ENCODE assay signal across 19 mouse cellular contexts in the genomic region with DNA sequence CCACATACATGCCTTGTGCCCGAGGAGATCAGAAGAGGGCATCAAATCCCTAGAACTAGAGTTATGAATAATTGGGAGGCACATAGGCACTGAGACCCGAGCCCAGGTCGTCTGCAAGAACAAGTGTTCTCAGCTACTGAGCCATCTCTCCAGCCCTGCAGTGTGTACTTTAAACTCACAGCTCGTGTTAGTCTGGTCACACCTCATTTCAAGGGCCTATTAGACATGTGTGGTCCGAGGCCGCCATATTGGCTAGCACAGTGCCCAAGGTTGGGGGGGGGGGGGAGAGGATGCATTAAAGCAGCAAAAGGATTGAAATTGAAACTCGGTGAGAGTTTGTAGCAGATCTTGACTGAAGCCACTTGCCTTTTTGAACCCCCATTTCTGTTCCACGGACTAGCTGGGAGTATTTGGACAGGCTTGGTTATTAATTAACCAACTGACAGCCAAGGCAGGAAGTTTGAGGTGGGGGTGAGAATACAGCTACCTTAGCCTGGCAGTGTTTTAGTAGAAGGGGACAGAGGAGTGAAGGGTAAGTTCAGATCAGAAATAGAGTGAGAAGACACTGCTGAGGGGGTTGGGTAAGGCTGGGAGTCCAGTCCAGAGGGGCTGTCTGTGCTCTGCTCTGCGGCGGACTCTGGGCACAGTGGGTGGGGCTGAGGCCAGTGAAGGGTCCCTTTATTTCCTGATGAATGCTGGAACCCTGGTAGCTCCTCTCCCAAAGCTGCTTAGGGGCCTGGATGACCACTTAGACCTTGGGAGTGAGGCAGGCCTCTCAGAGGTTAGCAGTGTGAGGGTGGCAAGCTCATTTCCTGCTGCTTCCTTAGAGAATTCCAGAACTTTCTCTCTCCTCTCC. TPM values are rescaled to one million over a fixed set of nuclear protein-coding genes. Genes with fewer than 3 reads are reported as not detected.
A peak's percentile ranks its signal among the peaks of the same experiment; 100 is the strongest.
DNase-seq lines count a peak whose midpoint lies in the region; ATAC-seq and TF ChIP-seq lines count a peak whose summit lies in the region.
"Had no signal": no experiment of that assay in that cellular context is flagged by ENCODE, and none has a peak within 500 bp of the region (broad histone marks: within the 10 kb centered on the region; RNA-seq: fewer than 3 reads in every experiment).

No protein-coding gene starts in this region.

- no peaks in the 10 kb centered on the region for H3K27me3 ChIP-seq in lung, embryonic 14.5 days (ENCODE audit: insufficient read depth, low read length)
- no peaks in the 10 kb centered on the region for H3K27me3 ChIP-seq in lung, postnatal 0 days (replicated peaks; ENCODE audit: insufficient read depth, low read length)
- 0 out of 2 replicates have a peak, but pooled peaks cover 3% of the 10 kb centered on the region for H3K27me3 ChIP-seq in intestine, postnatal 0 days (replicated peaks; ENCODE audit: control insufficient read depth, insufficient read depth, low read length)
- H3K27me3 ChIP-seq in liver, embryonic 14.5 days (ENCODE audit: control insufficient read depth, insufficient read depth, low read length): peaks cover 7% of the 10 kb centered on the region
- no peaks in the 10 kb centered on the region for H3K27me3 ChIP-seq in stomach, embryonic 16.5 days (ENCODE audit: control insufficient read depth, insufficient read depth, low read length)
- H3K27me3 ChIP-seq: hindbrain, embryonic 12.5 days; neural tube, embryonic 15.5 days had no signal

- H3K9me3 ChIP-seq in lung, embryonic 14.5 days (ENCODE audit: low read depth, low read length): peaks cover 5% of the 10 kb centered on the region; the same call in 1 of the 2 replicates
- no peaks in the 10 kb centered on the region for H3K9me3 ChIP-seq in lung, postnatal 0 days (ENCODE audit: low read length)
- no peaks in the 10 kb centered on the region for H3K9me3 ChIP-seq in intestine, postnatal 0 days (ENCODE audit: control insufficient read depth)
- H3K9me3 ChIP-seq in liver, embryonic 14.5 days (ENCODE audit: control insufficient read depth, low read length): no peaks in the 10 kb centered on the region
- H3K9me3 ChIP-seq in stomach, embryonic 16.5 days (replicated peaks; ENCODE audit: control insufficient read depth, low read length): no peaks in the 10 kb centered on the region; the same call in 1 of the 2 replicates
- H3K9me3 ChIP-seq: hindbrain, embryonic 12.5 days; limb, embryonic 15.5 days had no signal

- no peak for TF ChIP-seq CTCF in lung, embryonic 14.5 days (IDR thresholded peaks at IDR 0.05; ENCODE audit: low read depth)
- TF ChIP-seq CTCF in lung, postnatal 0 days (IDR thresholded peaks at IDR 0.05): no peak
- no peak for TF ChIP-seq CTCF in intestine, postnatal 0 days (IDR thresholded peaks at IDR 0.05; ENCODE audit: low read depth)
- TF ChIP-seq CTCF in liver, embryonic 14.5 days (IDR thresholded peaks at IDR 0.05; ENCODE audit: low read depth): no peak

- no peak overlapping the region for H3K4me3 ChIP-seq in lung, embryonic 14.5 days (ENCODE audit: low read depth, low read length)
- no peak overlapping the region for H3K4me3 ChIP-seq in lung, postnatal 0 days (ENCODE audit: low read depth, low read length)
- H3K4me3 ChIP-seq in intestine, postnatal 0 days (ENCODE audit: low read depth, low read length): no peak overlapping the region
- H3K4me3 ChIP-seq in liver, embryonic 14.5 days (ENCODE audit: insufficient read depth in 1 of 2, low read depth in 2 of 2, low read length in 2 of 2): no peak overlapping the region
- no peak overlapping the region for H3K4me3 ChIP-seq in stomach, embryonic 16.5 days (replicated peaks; ENCODE audit: low read length)
- H3K4me3 ChIP-seq: embryonic facial prominence, embryonic 10.5 days; heart, embryonic 12.5 days; hindbrain, embryonic 12.5 days; limb, embryonic 15.5 days; neural tube, embryonic 15.5 days had no signal

- 0 out of 2 replicates have a peak, but pooled peaks cover 3% of the 10 kb centered on the region for H3K4me1 ChIP-seq in lung, embryonic 14.5 days (ENCODE audit: insufficient read depth)
- H3K4me1 ChIP-seq in lung, postnatal 0 days (ENCODE audit: insufficient read depth, low read depth, low read length): no peaks in the 10 kb centered on the region
- no peaks in the 10 kb centered on the region for H3K4me1 ChIP-seq in intestine, postnatal 0 days (replicated peaks; ENCODE audit: control insufficient read depth, insufficient read depth, low read length)
- peaks cover 15 to 18% of the 10 kb centered on the region in 2 experiments for H3K4me1 ChIP-seq in liver, embryonic 14.5 days (replicated peaks; ENCODE audit: control insufficient read depth in 2 of 2, insufficient read depth in 2 of 2, low read length in 1 of 2)
- peaks cover 3% of the 10 kb centered on the region; the same call in 1 of the 2 replicates for H3K4me1 ChIP-seq in stomach, embryonic 16.5 days (ENCODE audit: control insufficient read depth, insufficient read depth, low read length)

- no peak for TF ChIP-seq EP300 in lung, postnatal 0 days (IDR thresholded peaks at IDR 0.05)
- no peak for TF ChIP-seq EP300 in liver, embryonic 14.5 days (IDR thresholded peaks at IDR 0.05; ENCODE audit: low read depth)

- DNase-seq in lung, embryonic 14.5 days: peak; percentile 34
- no peak for DNase-seq in lung, postnatal 0 days (ENCODE audit: low spot score)
- DNase-seq in liver, embryonic 14.5 days (ENCODE audit: low read depth in 3 of 3, low spot score in 3 of 3): peak in 2 of 3 experiments; percentile 9 to 17
- no peak for DNase-seq in frontal cortex, postnatal 10 days (ENCODE audit: low spot score in 2 of 2)
- DNase-seq: adrenal gland, adult 8-10 months; cerebellum, adult 9-10 months; gastrocnemius, postnatal 10 days; heart, adult 11 months; heart, postnatal 14 days; thymus, postnatal 14 days had no signal

- H3K27ac ChIP-seq in lung, embryonic 14.5 days (ENCODE audit: low read depth): peak overlapping the region; percentile 5
- H3K27ac ChIP-seq in lung, postnatal 0 days (ENCODE audit: low read length): no peak overlapping the region
- peak overlapping the region; percentile 84 for H3K27ac ChIP-seq in intestine, postnatal 0 days (ENCODE audit: low read depth, low read length)
- H3K27ac ChIP-seq in liver, embryonic 14.5 days: peak overlapping the region; percentile 14
- H3K27ac ChIP-seq in stomach, embryonic 16.5 days (ENCODE audit: low read length): peak overlapping the region; percentile 64
- H3K27ac ChIP-seq: embryonic facial prominence, embryonic 10.5 days; hindbrain, embryonic 12.5 days; limb, embryonic 15.5 days; neural tube, embryonic 15.5 days had no signal

- H3K4me2 ChIP-seq in lung, embryonic 14.5 days: peak overlapping the region; percentile 14; the same call in 1 of the 2 replicates
- no peak overlapping the region for H3K4me2 ChIP-seq in lung, postnatal 0 days (replicated peaks; ENCODE audit: low read depth, low read length)
- peak overlapping the region; percentile 25 for H3K4me2 ChIP-seq in intestine, postnatal 0 days (replicated peaks; ENCODE audit: low read depth)
- peak overlapping the region; percentile 58; the same call in 1 of the 2 replicates for H3K4me2 ChIP-seq in liver, embryonic 14.5 days (ENCODE audit: low read depth)
- H3K4me2 ChIP-seq in stomach, embryonic 16.5 days (ENCODE audit: low read depth, low read length): no peak overlapping the region
- H3K4me2 ChIP-seq: heart, embryonic 12.5 days; hindbrain, embryonic 12.5 days; limb, embryonic 15.5 days; neural tube, embryonic 15.5 days had no signal

- H3K36me3 ChIP-seq in lung, embryonic 14.5 days (ENCODE audit: insufficient read depth): no peaks in the 10 kb centered on the region
- no peaks in the 10 kb centered on the region for H3K36me3 ChIP-seq in lung, postnatal 0 days (ENCODE audit: insufficient read depth, low read length)
- H3K36me3 ChIP-seq in intestine, postnatal 0 days (ENCODE audit: control insufficient read depth, insufficient read depth): no peaks in the 10 kb centered on the region
- H3K36me3 ChIP-seq in liver, embryonic 14.5 days (replicated peaks; ENCODE audit: control insufficient read depth, insufficient read depth, low read depth): no peaks in the 10 kb centered on the region
- H3K36me3 ChIP-seq in stomach, embryonic 16.5 days (ENCODE audit: control insufficient read depth, insufficient read depth, low read length): no peaks in the 10 kb centered on the region
- H3K36me3 ChIP-seq: embryonic facial prominence, embryonic 10.5 days; heart, embryonic 12.5 days; hindbrain, embryonic 12.5 days; limb, embryonic 15.5 days; neural tube, embryonic 15.5 days had no signal

- ATAC-seq in lung, embryonic 14.5 days (ENCODE audit: insufficient read depth): peak; percentile 38; the same call in 1 of the 2 replicates
- ATAC-seq in lung, postnatal 0 days: no peak; the same call in 1 of the 2 replicates
- peak; percentile 41; the same call in 1 of the 2 replicates for ATAC-seq in intestine, postnatal 0 days
- ATAC-seq in liver, embryonic 14.5 days (ENCODE audit: insufficient read depth): no peak
- ATAC-seq in stomach, embryonic 16.5 days (ENCODE audit: insufficient read depth, low FRiP score): peak; percentile 38; the same call in 1 of the 2 replicates
- no peak for ATAC-seq in CD4-positive, CD25-positive, alpha-beta regulatory T cell, adult 4 months
- ATAC-seq: midbrain, embryonic 16.5 days had no signal

- WGBS in lung, embryonic 14.5 days: 40% methylated on average over 10 of the region's 10 CpGs
- 40% methylated on average over 10 of the region's 10 CpGs for WGBS in lung, postnatal 0 days
- WGBS in intestine, postnatal 0 days: 39% methylated on average over 10 of the region's 10 CpGs
- WGBS in liver, embryonic 14.5 days (ENCODE audit: insufficient replicate concordance): 70% methylated on average over 10 of the region's 10 CpGs
- 50% methylated on average over 10 of the region's 10 CpGs for WGBS in stomach, embryonic 16.5 days

- H3K9ac ChIP-seq in lung, embryonic 14.5 days: no peak overlapping the region
- no peak overlapping the region for H3K9ac ChIP-seq in lung, postnatal 0 days (replicated peaks; ENCODE audit: low read depth)
- H3K9ac ChIP-seq in intestine, postnatal 0 days (ENCODE audit: low read depth, low read length): no peak overlapping the region
- H3K9ac ChIP-seq in liver, embryonic 14.5 days (replicated peaks): no peak overlapping the region
- H3K9ac ChIP-seq in stomach, embryonic 16.5 days (ENCODE audit: low read length): no peak overlapping the region
- H3K9ac ChIP-seq: heart, embryonic 12.5 days; hindbrain, embryonic 12.5 days; limb, embryonic 15.5 days; neural tube, embryonic 15.5 days had no signal

RNA-seq across cellular contexts. Expression of a gene that starts 5.0 kb away (rescaled TPM):
- 0.46 and 0.51 TPM in 2 replicates for polyA plus RNA-seq in lung, embryonic 14.5 days (2014; fragmentation: Nextera tagmentation; extraction: Ambion mirVana)
- 6.5 and 8.4 TPM in 2 replicates for polyA plus RNA-seq in lung, postnatal 0 days (2015; fragmentation: Nextera tagmentation; extraction: Ambion mirVana)
- polyA plus RNA-seq in intestine, postnatal 0 days (2015; fragmentation: Nextera tagmentation; extraction: Ambion mirVana): 0.72 and 1.1 TPM in 2 replicates
- polyA plus RNA-seq in liver, embryonic 14.5 days (2012; rRNA removed): 0.67 and 0.73 TPM in 2 replicates
- 0.98 and 1.4 TPM in 2 replicates for polyA plus RNA-seq in liver, embryonic 14.5 days (2014; fragmentation: Nextera tagmentation; extraction: Ambion mirVana)
- 0.59 and 1.4 TPM in 2 replicates for polyA plus RNA-seq in stomach, embryonic 16.5 days (2015; fragmentation: Nextera tagmentation; extraction: Ambion mirVana)
- 1 to 10 TPM; 3.0 to 4.2 TPM for polyA plus RNA-seq in CD4-positive, CD25-positive, alpha-beta regulatory T cell, adult 4 months (2017; shearing (Covaris generic))

RNA-seq across cellular contexts. Expression of a gene that starts 53.8 kb away (rescaled TPM):
- polyA plus RNA-seq in lung, embryonic 14.5 days (2014; fragmentation: Nextera tagmentation; extraction: Ambion mirVana): 18.9 and 19.2 TPM in 2 replicates
- polyA plus RNA-seq in lung, postnatal 0 days (2015; fragmentation: Nextera tagmentation; extraction: Ambion mirVana): 9.4 and 11.0 TPM in 2 replicates
- 66.2 and 78.5 TPM in 2 replicates for polyA plus RNA-seq in intestine, postnatal 0 days (2015; fragmentation: Nextera tagmentation; extraction: Ambion mirVana)
- polyA plus RNA-seq in liver, embryonic 14.5 days (2012; rRNA removed): 13.3 and 13.5 TPM in 2 replicates
- 12.5 and 14.8 TPM in 2 replicates for polyA plus RNA-seq in liver, embryonic 14.5 days (2014; fragmentation: Nextera tagmentation; extraction: Ambion mirVana)
- polyA plus RNA-seq in stomach, embryonic 16.5 days (2015; fragmentation: Nextera tagmentation; extraction: Ambion mirVana): 21.4 and 26.7 TPM in 2 replicates
- polyA plus RNA-seq in CD4-positive, CD25-positive, alpha-beta regulatory T cell, adult 4 months (2017; shearing (Covaris generic)): 10 to 100 TPM; 16.8 to 20.6 TPM

Comparison
In these comparisons a context has a peak if more than half of its experiments do, and no peak if none do; other contexts are left out.
1. ATAC-seq: peak in lung, embryonic 14.5 days (single experiment), intestine, postnatal 0 days (single experiment) and stomach, embryonic 16.5 days (single experiment); none in lung, postnatal 0 days (single experiment), liver, embryonic 14.5 days (single experiment) and CD4-positive, CD25-positive, alpha-beta regulatory T cell, adult 4 months (single experiment).
2. DNase-seq: peak in lung, embryonic 14.5 days (single experiment) and liver, embryonic 14.5 days (2 of 3); none in lung, postnatal 0 days (single experiment) and frontal cortex, postnatal 10 days (0 of 2).
3. H3K4me2 ChIP-seq: peak in lung, embryonic 14.5 days (single experiment), intestine, postnatal 0 days (single experiment) and liver, embryonic 14.5 days (single experiment); none in lung, postnatal 0 days (single experiment) and stomach, embryonic 16.5 days (single experiment).